30 mouse cellular contexts compared by ENCODE assay signal in genomic region chr13:47056781-47057180, GRCm38 (mm10). TPM values are rescaled to one million over a fixed set of nuclear protein-coding genes. Genes with fewer than 3 reads are reported as not detected.
DNase-seq lines count a peak whose midpoint lies in the region; ATAC-seq lines count a peak whose summit lies in the region.
"Had no signal": no experiment of that assay in that cellular context is flagged by ENCODE, and none has a peak within 500 bp of the region (broad histone marks: within the 10 kb centered on the region; RNA-seq: fewer than 3 reads in every experiment).

No protein-coding gene starts in this region.

- no peak overlapping the region for H3K4me3 ChIP-seq in hindbrain, embryonic 13.5 days
- H3K4me3 ChIP-seq: embryonic facial prominence, embryonic 10.5 days; embryonic facial prominence, embryonic 13.5 days; erythroblast, embryonic 14.5 days; forebrain, embryonic 12.5 days; forebrain, embryonic 15.5 days; heart, adult 2 months; heart, embryonic 10.5 days; heart, embryonic 13.5 days; hindbrain, embryonic 10.5 days; hindbrain, embryonic 15.5 days; intestine, embryonic 15.5 days had no signal

- no peak overlapping the region for H3K27ac ChIP-seq in hindbrain, embryonic 13.5 days
- H3K27ac ChIP-seq: embryonic facial prominence, embryonic 10.5 days; embryonic facial prominence, embryonic 13.5 days; forebrain, embryonic 12.5 days; forebrain, embryonic 15.5 days; heart, adult 2 months; heart, embryonic 10.5 days; heart, embryonic 13.5 days; hindbrain, embryonic 10.5 days; hindbrain, embryonic 15.5 days; intestine, embryonic 15.5 days had no signal

- H3K4me2 ChIP-seq in hindbrain, embryonic 13.5 days, result no peak overlapping the region
- H3K4me2 ChIP-seq: embryonic facial prominence, embryonic 13.5 days; forebrain, embryonic 12.5 days; forebrain, embryonic 15.5 days; heart, embryonic 13.5 days; hindbrain, embryonic 15.5 days; intestine, embryonic 15.5 days had no signal

- no peaks in the 10 kb centered on the region for H3K4me1 ChIP-seq in hindbrain, embryonic 13.5 days (replicated peaks)
- H3K4me1 ChIP-seq: embryonic facial prominence, embryonic 13.5 days; heart, embryonic 10.5 days; heart, embryonic 13.5 days; hindbrain, embryonic 15.5 days; intestine, embryonic 15.5 days had no signal

- no peak overlapping the region for H3K9ac ChIP-seq in hindbrain, embryonic 13.5 days
- H3K9ac ChIP-seq: embryonic facial prominence, embryonic 13.5 days; forebrain, embryonic 12.5 days; forebrain, embryonic 15.5 days; heart, embryonic 13.5 days; hindbrain, embryonic 15.5 days; intestine, embryonic 15.5 days had no signal

- ATAC-seq in common myeloid progenitor, adult 5-6 weeks (replicated peaks; ENCODE audit: low read depth, poor library complexity, severe bottlenecking), result 0 out of 2 replicates have a peak, but pooled peaks have one; percentile 36
- ATAC-seq in hindbrain, embryonic 13.5 days (ENCODE audit: low FRiP score), result no peak
- ATAC-seq: forebrain, embryonic 15.5 days; intestine, embryonic 15.5 days; Patski had no signal

- peaks cover 86% of the 10 kb centered on the region for H3K36me3 ChIP-seq in hindbrain, embryonic 13.5 days

- H3K9me3 ChIP-seq in hindbrain, embryonic 13.5 days, result no peaks in the 10 kb centered on the region
- H3K9me3 ChIP-seq: embryonic facial prominence, embryonic 10.5 days; embryonic facial prominence, embryonic 13.5 days; forebrain, embryonic 12.5 days; forebrain, embryonic 15.5 days; G1E; heart, embryonic 10.5 days; heart, embryonic 13.5 days; hindbrain, embryonic 10.5 days; hindbrain, embryonic 15.5 days; intestine, embryonic 15.5 days had no signal

- WGBS in hindbrain, embryonic 13.5 days, result 92% methylated on average over 5 of the region's 5 CpGs

- peak; percentile 36 to 53 for DNase-seq in thymus, adult 18-20 months
- peak; percentile 44 to 45 for DNase-seq in thymus, postnatal 10 days (ENCODE audit: low spot score in 2 of 2)
- peak; percentile 34 to 63 for DNase-seq in thymus, postnatal 36 days
- no peak for DNase-seq in embryo, embryonic 11 days
- DNase-seq in adrenal gland, adult (ENCODE audit: inconsistent age in 2 of 2, low spot score in 1 of 2), result no peak
- DNase-seq in kidney, postnatal 36 days, result no peak
- DNase-seq: adrenal gland, adult 2 months; adrenal gland, postnatal 14 days; B cell, adult 2 months; cerebellum, adult 18-20 months; cerebellum, adult 9-10 months; cerebellum, postnatal 14 days; gastrocnemius, postnatal 25 days; heart, adult 2 months; heart, postnatal 14 days had no signal

- no peaks in the 10 kb centered on the region for H3K27me3 ChIP-seq in hindbrain, embryonic 13.5 days
- H3K27me3 ChIP-seq: CH12.LX; embryonic facial prominence, embryonic 13.5 days; forebrain, embryonic 12.5 days; forebrain, embryonic 15.5 days; heart, embryonic 13.5 days; hindbrain, embryonic 15.5 days; intestine, embryonic 15.5 days; Patski had no signal

RNA-seq across cellular contexts. Expression of gene Tpmt, which starts 12.2 kb away (rescaled TPM):
- total RNA-seq in common myeloid progenitor, adult 5-6 weeks (2017), result 1.3 and 2.8 TPM in 2 replicates
- 27.5 and 27.9 TPM in 2 replicates for polyA plus RNA-seq in hindbrain, embryonic 13.5 days (2015; fragmentation: Nextera tagmentation; extraction: Ambion mirVana)
- polyA plus RNA-seq: erythroblast, embryonic 14.5 days had no signal

RNA-seq across cellular contexts. Expression of gene Kdm1b, which starts 13.5 kb away (rescaled TPM):
- 12.6 and 13.5 TPM in 2 replicates for total RNA-seq in common myeloid progenitor, adult 5-6 weeks (2017)
- 19.3 and 20.3 TPM in 2 replicates for polyA plus RNA-seq in hindbrain, embryonic 13.5 days (2015; fragmentation: Nextera tagmentation; extraction: Ambion mirVana)

RNA-seq across cellular contexts. Expression of gene Nhlrc1, which starts 42.1 kb away (rescaled TPM):
- total RNA-seq in common myeloid progenitor, adult 5-6 weeks (2017), result 2.1 and 2.8 TPM in 2 replicates
- polyA plus RNA-seq in hindbrain, embryonic 13.5 days (2015; fragmentation: Nextera tagmentation; extraction: Ambion mirVana), result 12.7 and 13.1 TPM in 2 replicates
- total RNA-seq: CH12.LX had no signal
- polyA plus RNA-seq: erythroblast, embryonic 14.5 days; G1E had no signal

RNA-seq across cellular contexts. Expression of gene Dek, which starts 49.2 kb away (rescaled TPM):
- 700 and 820 TPM in 2 replicates for total RNA-seq in common myeloid progenitor, adult 5-6 weeks (2017)
- polyA plus RNA-seq in hindbrain, embryonic 13.5 days (2015; fragmentation: Nextera tagmentation; extraction: Ambion mirVana), result 142 and 150 TPM in 2 replicates

Comparison
In these comparisons a context has a peak if more than half of its experiments do, and no peak if none do; other contexts are left out.
1. DNase-seq: peak in thymus, adult 18-20 months (2 of 2), thymus, postnatal 10 days (2 of 2) and thymus, postnatal 36 days (2 of 2); none in embryo, embryonic 11 days (single experiment), adrenal gland, adult (0 of 2) and kidney, postnatal 36 days (0 of 2).